Mouse (Mus musculus): ENCODE data around the gene Chrm2. TPM values are rescaled to one million over a fixed set of nuclear protein-coding genes. Genes with fewer than 3 reads are reported as not detected.

The Chrm2 gene
- total and polyA plus RNA-seq, 2 experiments from 2014 or later = 14.8 to 37.0 TPM

GRCm38 (mm10) chr6:36419716-36420115 lies 31.8 kb downstream of the Chrm2 start:
- peak overlapping the region; percentile 23; the same call in 1 of the 2 replicates for H3K27ac ChIP-seq (ENCODE audit: low read depth)
- no peaks in the 10 kb centered on the region for H3K9me3 ChIP-seq (replicated peaks; ENCODE audit: control insufficient read depth, low read length)
- H3K27me3 ChIP-seq (ENCODE audit: control insufficient read depth, insufficient read depth, low read length) = no peaks in the 10 kb centered on the region
- no peak overlapping the region for H3K9ac ChIP-seq (replicated peaks; ENCODE audit: low read depth, low read length)
- H3K36me3 ChIP-seq (replicated peaks; ENCODE audit: control insufficient read depth, insufficient read depth, low read length) = no peaks in the 10 kb centered on the region
- WGBS = 14% methylated on average over 2 of the region's 2 CpGs
- peaks cover 9% of the 10 kb centered on the region; the same call in 1 of the 2 replicates for H3K4me1 ChIP-seq (ENCODE audit: control insufficient read depth, insufficient read depth)
- no peak overlapping the region for H3K4me3 ChIP-seq (ENCODE audit: low read depth, low read length)
- DNase-seq (ENCODE audit: low spot score) (no peak), ATAC-seq (ENCODE audit: insufficient read depth, low read depth) (no peak)
- TF ChIP-seq EP300 (IDR thresholded peaks at IDR 0.05; ENCODE audit: low read depth) (no peak), CTCF (IDR thresholded peaks at IDR 0.05; ENCODE audit: low read depth) (no peak)
- H3K4me2 ChIP-seq (ENCODE audit: low read depth, low read length) = no peak overlapping the region

GRCm38 (mm10) chr6:36437964-36438363 lies 50.1 kb downstream of the Chrm2 start:
- no peak for TF ChIP-seq CTCF (IDR thresholded peaks at IDR 0.05; ENCODE audit: low read depth)
- TF ChIP-seq EP300 (IDR thresholded peaks at IDR 0.05; ENCODE audit: low read depth) = no peak
- H3K4me1 ChIP-seq (ENCODE audit: control insufficient read depth, insufficient read depth) = no peaks in the 10 kb centered on the region
- H3K4me2 ChIP-seq (ENCODE audit: low read depth, low read length) = no peak overlapping the region
- H3K9me3 ChIP-seq (replicated peaks; ENCODE audit: control insufficient read depth, low read length) = no peaks in the 10 kb centered on the region
- no peak overlapping the region for H3K9ac ChIP-seq (replicated peaks; ENCODE audit: low read depth, low read length)
- ATAC-seq (ENCODE audit: insufficient read depth, low read depth) (no peak), DNase-seq (ENCODE audit: low spot score) (no peak)
- no peak overlapping the region for H3K27ac ChIP-seq (ENCODE audit: low read depth)
- 83% methylated on average over 6 of the region's 6 CpGs for WGBS
- no peak overlapping the region for H3K4me3 ChIP-seq (ENCODE audit: low read depth, low read length)
- H3K27me3 ChIP-seq (ENCODE audit: control insufficient read depth, insufficient read depth, low read length) = no peaks in the 10 kb centered on the region
- no peaks in the 10 kb centered on the region for H3K36me3 ChIP-seq (replicated peaks; ENCODE audit: control insufficient read depth, insufficient read depth, low read length)

DNA sequence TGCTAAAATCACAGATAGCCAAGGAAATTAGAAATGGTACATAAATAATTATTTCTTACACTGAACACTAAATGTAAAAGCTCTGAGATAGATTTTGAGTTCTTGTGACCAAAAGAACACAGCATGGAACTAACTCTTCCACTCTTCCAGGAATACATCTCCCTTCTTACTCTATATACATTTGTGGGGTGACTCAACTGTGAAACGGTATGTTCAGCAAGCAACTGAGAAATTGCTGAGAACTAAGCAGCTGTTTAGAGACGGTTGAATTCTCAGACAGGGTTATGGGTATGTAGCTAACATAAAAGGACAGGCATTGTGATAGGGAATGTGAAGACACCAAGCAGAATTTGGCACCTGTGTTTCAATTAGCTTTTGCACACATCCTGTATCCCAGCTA lies 51.3 kb downstream of the Chrm2 start:
- Histone ChIP-seq H3K4me3 (ENCODE audit: low read depth, low read length) (no peak overlapping the region), H3K4me1 (ENCODE audit: control insufficient read depth, insufficient read depth) (no peaks in the 10 kb centered on the region), H3K9ac (replicated peaks; ENCODE audit: low read depth, low read length) (no peak overlapping the region), H3K36me3 (replicated peaks; ENCODE audit: control insufficient read depth, insufficient read depth, low read length) (no peaks in the 10 kb centered on the region), H3K9me3 (replicated peaks; ENCODE audit: control insufficient read depth, low read length) (no peaks in the 10 kb centered on the region), H3K4me2 (ENCODE audit: low read depth, low read length) (no peak overlapping the region), H3K27ac (ENCODE audit: low read depth) (no peak overlapping the region), H3K27me3 (ENCODE audit: control insufficient read depth, insufficient read depth, low read length) (no peaks in the 10 kb centered on the region)
- 69% methylated on average over 2 of the region's 2 CpGs for WGBS
- ATAC-seq (ENCODE audit: insufficient read depth, low read depth) = no peak
- no peak for DNase-seq (ENCODE audit: low spot score)
- TF ChIP-seq CTCF (IDR thresholded peaks at IDR 0.05; ENCODE audit: low read depth) (no peak), EP300 (IDR thresholded peaks at IDR 0.05; ENCODE audit: low read depth) (no peak)

DNA sequence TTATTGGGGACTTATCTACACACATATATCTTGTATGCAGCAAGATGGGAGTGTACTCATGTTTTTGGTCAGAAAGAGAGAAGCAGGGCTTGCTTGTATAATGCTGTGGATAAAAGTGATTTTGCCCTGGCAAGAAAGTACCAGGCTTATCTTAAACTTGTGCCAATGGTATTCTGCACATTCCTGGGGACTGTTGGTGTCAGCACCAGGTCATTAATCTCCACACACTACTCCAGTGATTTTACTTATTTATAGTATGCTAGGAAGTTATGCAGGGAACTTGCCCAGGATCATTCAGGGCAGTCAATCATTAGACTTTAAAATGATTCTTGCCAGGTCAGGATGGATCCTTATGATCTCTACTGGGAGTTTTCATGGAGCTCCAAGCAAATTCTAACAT lies 63.6 kb downstream of the Chrm2 start:
- H3K9me3 ChIP-seq (replicated peaks; ENCODE audit: control insufficient read depth, low read length) = no peaks in the 10 kb centered on the region
- no peak overlapping the region for H3K4me2 ChIP-seq (ENCODE audit: low read depth, low read length)
- H3K9ac ChIP-seq (replicated peaks; ENCODE audit: low read depth, low read length) = no peak overlapping the region
- DNase-seq (ENCODE audit: low spot score) = peak; percentile 87
- no peak for TF ChIP-seq CTCF (IDR thresholded peaks at IDR 0.05; ENCODE audit: low read depth)
- peak; percentile 98 for TF ChIP-seq EP300 (IDR thresholded peaks at IDR 0.05; ENCODE audit: low read depth)
- no peak overlapping the region for H3K4me3 ChIP-seq (ENCODE audit: low read depth, low read length)
- H3K27ac ChIP-seq (ENCODE audit: low read depth) = peak overlapping the region; percentile 79
- no peaks in the 10 kb centered on the region for H3K36me3 ChIP-seq (replicated peaks; ENCODE audit: control insufficient read depth, insufficient read depth, low read length)
- ATAC-seq (ENCODE audit: insufficient read depth, low read depth) = peak; percentile 80
- H3K4me1 ChIP-seq (ENCODE audit: control insufficient read depth, insufficient read depth) = peaks cover 26% of the 10 kb centered on the region
- no peaks in the 10 kb centered on the region for H3K27me3 ChIP-seq (ENCODE audit: control insufficient read depth, insufficient read depth, low read length)

DNA sequence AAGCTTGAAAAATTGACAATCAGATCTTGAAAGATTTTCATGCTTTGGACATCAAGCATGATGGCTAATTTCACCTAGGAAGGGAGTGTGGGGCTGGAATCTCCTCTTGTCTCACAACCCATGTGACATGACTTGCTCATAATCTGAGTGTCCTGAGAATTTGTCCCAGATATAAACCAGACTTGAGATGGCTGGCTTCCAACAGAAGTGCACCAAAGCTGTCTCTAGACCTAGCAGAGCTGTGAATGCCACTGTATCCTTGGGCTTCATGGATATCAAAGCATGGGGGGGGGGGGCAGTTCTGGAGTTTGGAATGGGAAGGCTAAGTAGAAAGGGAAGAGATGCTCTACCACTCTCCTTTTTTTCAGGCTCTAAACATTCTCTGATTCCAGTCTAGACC lies 67.2 kb downstream of the Chrm2 start:
- Histone ChIP-seq H3K9ac (replicated peaks; ENCODE audit: low read depth, low read length) (no peak overlapping the region), H3K27ac (ENCODE audit: low read depth) (peak overlapping the region; percentile 72), H3K9me3 (replicated peaks; ENCODE audit: control insufficient read depth, low read length) (no peaks in the 10 kb centered on the region), H3K4me2 (ENCODE audit: low read depth, low read length) (no peak overlapping the region), H3K4me3 (ENCODE audit: low read depth, low read length) (no peak overlapping the region), H3K4me1 (ENCODE audit: control insufficient read depth, insufficient read depth) (peaks cover 31% of the 10 kb centered on the region), H3K27me3 (ENCODE audit: control insufficient read depth, insufficient read depth, low read length) (no peaks in the 10 kb centered on the region), H3K36me3 (replicated peaks; ENCODE audit: control insufficient read depth, insufficient read depth, low read length) (no peaks in the 10 kb centered on the region)
- DNase-seq (ENCODE audit: low spot score) = peak; percentile 61
- TF ChIP-seq EP300 (IDR thresholded peaks at IDR 0.05; ENCODE audit: low read depth) (peak; percentile 97), CTCF (IDR thresholded peaks at IDR 0.05; ENCODE audit: low read depth) (no peak)
- peak; percentile 86 for ATAC-seq (ENCODE audit: insufficient read depth, low read depth)

- H3K4me1 ChIP-seq (ENCODE audit: control insufficient read depth, insufficient read depth) = peaks cover 27% of the 10 kb centered on the region
- H3K4me3 ChIP-seq (ENCODE audit: low read depth, low read length) = no peak overlapping the region
- DNase-seq (ENCODE audit: low spot score) (no peak), ATAC-seq (ENCODE audit: insufficient read depth, low read depth) (no peak)
- TF ChIP-seq CTCF (IDR thresholded peaks at IDR 0.05; ENCODE audit: low read depth) = no peak
- TF ChIP-seq EP300 (IDR thresholded peaks at IDR 0.05; ENCODE audit: low read depth) = no peak
- H3K4me2 ChIP-seq (ENCODE audit: low read depth, low read length) = no peak overlapping the region
- no peaks in the 10 kb centered on the region for H3K36me3 ChIP-seq (replicated peaks; ENCODE audit: control insufficient read depth, insufficient read depth, low read length)
- 61% methylated on average over 1 of the region's 1 CpGs for WGBS
- H3K27me3 ChIP-seq (ENCODE audit: control insufficient read depth, insufficient read depth, low read length) = no peaks in the 10 kb centered on the region
- no peak overlapping the region for H3K27ac ChIP-seq (ENCODE audit: low read depth)
- no peak overlapping the region for H3K9ac ChIP-seq (replicated peaks; ENCODE audit: low read depth, low read length)
- H3K9me3 ChIP-seq (replicated peaks; ENCODE audit: control insufficient read depth, low read length) = no peaks in the 10 kb centered on the region
These were observed 69.1 kb downstream of the Chrm2 start for GRCm38 (mm10) chr6:36457015-36457414.
